Mouse (Mus musculus): ENCODE measurements around the gene Nagk. TPM values are rescaled to one million over a fixed set of nuclear protein-coding genes. Genes with fewer than 3 reads are reported as not detected.

Nagk gene
- polyA plus RNA-seq, 1 experiment = 18.7 TPM

DNA sequence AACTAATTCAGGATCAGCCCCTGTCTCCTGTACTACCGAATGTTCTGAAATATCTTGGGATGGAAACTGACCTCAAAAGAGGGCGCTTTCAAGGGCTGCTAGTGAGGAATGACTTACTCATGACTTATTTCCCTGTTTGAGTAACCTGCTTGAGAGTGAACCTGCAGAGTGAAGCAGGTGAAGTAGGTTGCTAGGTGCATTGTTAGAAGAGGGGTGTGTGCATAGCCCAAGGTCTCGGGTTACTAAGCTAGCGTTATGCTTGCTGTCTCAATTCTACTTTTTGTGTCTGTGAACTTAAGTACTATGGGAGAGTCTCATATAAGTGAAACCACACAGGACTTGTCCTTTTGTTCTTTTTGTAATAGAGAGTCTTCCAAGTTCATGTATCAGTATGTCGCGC lies 45.3 kb downstream of the Nagk start:
- Histone ChIP-seq H3K4me3 (ENCODE audit: control insufficient read depth, insufficient read depth, low read length) (no peak overlapping the region), H3K4me1 (replicated peaks; ENCODE audit: control insufficient read depth, insufficient read depth, low read length) (no peaks in the 10 kb centered on the region), H3K36me3 (ENCODE audit: control insufficient read depth, insufficient read depth, low read length) (no peaks in the 10 kb centered on the region), H3K27ac (ENCODE audit: control insufficient read depth, insufficient read depth, low read length) (no peak overlapping the region), H3K27me3 (ENCODE audit: control insufficient read depth, insufficient read depth, low read length) (no peaks in the 10 kb centered on the region)
- 96% methylated on average over 6 of the region's 6 CpGs for WGBS
- DNase-seq = no peak
- no peak for TF ChIP-seq CTCF (IDR thresholded peaks at IDR 0.05; ENCODE audit: borderline replicate concordance, control insufficient read depth, extremely low read depth, insufficient read depth, low read length, poor library complexity)
- no peak for TF ChIP-seq POLR2A (IDR thresholded peaks at IDR 0.05; ENCODE audit: control insufficient read depth, extremely low read depth, insufficient read depth, low read length, poor library complexity)

DNA sequence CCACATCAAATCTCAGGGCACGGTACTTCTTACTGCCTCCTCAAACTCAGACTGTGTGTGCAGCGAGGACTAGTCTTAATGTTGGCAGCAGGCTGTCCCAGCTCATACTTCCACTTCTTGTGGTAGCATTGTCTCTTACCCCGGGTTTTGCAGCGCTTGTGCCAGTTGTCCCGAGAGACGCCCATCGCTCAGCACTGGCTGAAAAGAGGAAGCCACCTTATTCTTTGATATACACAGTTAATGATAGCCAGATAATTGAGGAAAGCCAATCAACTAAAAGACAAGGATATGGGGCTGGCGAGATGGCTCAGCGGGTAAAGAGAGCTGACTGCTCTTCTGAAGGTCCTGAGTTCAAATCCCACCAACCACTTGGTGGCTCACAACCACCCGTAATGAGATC lies 50.1 kb downstream of the Nagk start:
- 45% methylated on average over 10 of the region's 10 CpGs for WGBS
- H3K4me1 ChIP-seq (replicated peaks; ENCODE audit: control insufficient read depth, insufficient read depth, low read length) = no peaks in the 10 kb centered on the region
- no peak overlapping the region for H3K27ac ChIP-seq (ENCODE audit: control insufficient read depth, insufficient read depth, low read length)
- no peaks in the 10 kb centered on the region for H3K27me3 ChIP-seq (ENCODE audit: control insufficient read depth, insufficient read depth, low read length)
- no peak overlapping the region for H3K4me3 ChIP-seq (ENCODE audit: control insufficient read depth, insufficient read depth, low read length)
- TF ChIP-seq POLR2A (IDR thresholded peaks at IDR 0.05; ENCODE audit: control insufficient read depth, extremely low read depth, insufficient read depth, low read length, poor library complexity) (no peak), CTCF (IDR thresholded peaks at IDR 0.05; ENCODE audit: borderline replicate concordance, control insufficient read depth, extremely low read depth, insufficient read depth, low read length, poor library complexity) (no peak)
- H3K36me3 ChIP-seq (ENCODE audit: control insufficient read depth, insufficient read depth, low read length) = no peaks in the 10 kb centered on the region
- DNase-seq = no peak

DNA sequence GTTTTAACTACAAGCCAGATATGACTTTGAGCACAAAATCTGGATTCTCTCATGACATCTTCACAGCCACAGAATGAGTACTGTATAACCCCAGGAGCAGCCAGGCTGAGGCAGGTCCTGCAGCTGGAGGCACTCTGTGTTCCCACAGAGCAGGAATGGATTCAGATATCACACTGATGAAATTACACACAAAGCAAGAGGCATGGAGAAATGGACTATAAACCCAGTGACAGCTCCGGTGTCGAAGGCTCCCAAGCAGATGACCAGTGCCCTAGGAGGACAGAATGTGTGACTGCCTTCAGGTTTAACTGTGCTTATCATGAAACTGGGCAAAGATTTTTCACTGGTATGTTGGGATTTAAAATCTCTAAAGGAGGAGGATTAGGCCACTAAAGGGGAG lies 51.4 kb downstream of the Nagk start:
- Histone ChIP-seq H3K27ac (ENCODE audit: control insufficient read depth, insufficient read depth, low read length) (no peak overlapping the region), H3K27me3 (ENCODE audit: control insufficient read depth, insufficient read depth, low read length) (no peaks in the 10 kb centered on the region), H3K4me1 (replicated peaks; ENCODE audit: control insufficient read depth, insufficient read depth, low read length) (no peaks in the 10 kb centered on the region), H3K36me3 (ENCODE audit: control insufficient read depth, insufficient read depth, low read length) (no peaks in the 10 kb centered on the region), H3K4me3 (ENCODE audit: control insufficient read depth, insufficient read depth, low read length) (no peak overlapping the region)
- no peak for DNase-seq
- no peak for TF ChIP-seq CTCF (IDR thresholded peaks at IDR 0.05; ENCODE audit: borderline replicate concordance, control insufficient read depth, extremely low read depth, insufficient read depth, low read length, poor library complexity)
- no peak for TF ChIP-seq POLR2A (IDR thresholded peaks at IDR 0.05; ENCODE audit: control insufficient read depth, extremely low read depth, insufficient read depth, low read length, poor library complexity)
- 92% methylated on average over 2 of the region's 2 CpGs for WGBS

DNA sequence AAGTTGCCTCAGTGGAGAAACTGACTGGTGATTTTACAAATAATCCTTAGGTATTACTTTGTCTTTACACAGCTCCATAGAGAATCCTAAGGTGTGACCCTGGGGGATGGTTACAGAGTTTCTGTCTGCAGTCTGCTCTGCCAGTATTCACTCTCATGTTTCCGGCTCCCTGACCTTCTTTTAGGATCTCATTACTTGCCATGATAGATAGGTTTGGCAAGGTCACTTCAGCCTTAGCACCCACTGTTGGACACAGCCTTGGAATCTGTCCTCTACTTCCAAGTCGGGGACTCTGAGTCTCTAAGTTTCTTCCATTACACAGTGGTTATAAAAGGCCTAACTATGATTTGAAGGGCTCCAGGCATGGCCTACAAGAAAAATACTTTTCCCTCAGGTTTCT lies 54.7 kb downstream of the Nagk start:
- no peak for DNase-seq
- H3K4me1 ChIP-seq (replicated peaks; ENCODE audit: control insufficient read depth, insufficient read depth, low read length) = no peaks in the 10 kb centered on the region
- H3K27ac ChIP-seq (ENCODE audit: control insufficient read depth, insufficient read depth, low read length) = no peak overlapping the region
- 92% methylated on average over 2 of the region's 2 CpGs for WGBS
- no peaks in the 10 kb centered on the region for H3K36me3 ChIP-seq (ENCODE audit: control insufficient read depth, insufficient read depth, low read length)
- TF ChIP-seq CTCF (IDR thresholded peaks at IDR 0.05; ENCODE audit: borderline replicate concordance, control insufficient read depth, extremely low read depth, insufficient read depth, low read length, poor library complexity) (no peak), POLR2A (IDR thresholded peaks at IDR 0.05; ENCODE audit: control insufficient read depth, extremely low read depth, insufficient read depth, low read length, poor library complexity) (no peak)
- no peaks in the 10 kb centered on the region for H3K27me3 ChIP-seq (ENCODE audit: control insufficient read depth, insufficient read depth, low read length)
- no peak overlapping the region for H3K4me3 ChIP-seq (ENCODE audit: control insufficient read depth, insufficient read depth, low read length)

Other genes starting within 250 kb of the Nagk start
- 16.4 and 19.2 TPM in 2 replicates for gene Stambp, start 222.3 kb upstream of the Nagk start, polyA plus RNA-seq (2012; rRNA removed)
- 0.47 and 0.51 TPM in 2 replicates for gene Clec4f, start 138.8 kb upstream of the Nagk start, polyA plus RNA-seq (2012; rRNA removed)
- gene Cd207, start 117.1 kb upstream of the Nagk start, polyA plus RNA-seq (2012; rRNA removed) = 3.8 and 6.0 TPM in 2 replicates
- 0.08 and 0.23 TPM in 2 replicates for gene Vax2, start 83.7 kb upstream of the Nagk start, polyA plus RNA-seq (2012; rRNA removed)
- gene Atp6v1b1, start 52.0 kb upstream of the Nagk start, polyA plus RNA-seq (2012; rRNA removed) = 0.35 and 0.36 TPM in 2 replicates
- 0.05 TPM in 1 of 2 replicates, not detected in the other for gene Ankrd53, start 32.3 kb upstream of the Nagk start, polyA plus RNA-seq (2012; rRNA removed)
- gene Tex261, start 19.2 kb upstream of the Nagk start, polyA plus RNA-seq (2012; rRNA removed) = 183 and 190 TPM in 2 replicates
- gene Paip2b, start 36.8 kb downstream of the Nagk start, polyA plus RNA-seq (2012; rRNA removed) = 15.2 and 16.8 TPM in 2 replicates
- gene Zfp638, start 72.1 kb downstream of the Nagk start, polyA plus RNA-seq (2012; rRNA removed) = 21.3 and 24.2 TPM in 2 replicates
- 4.8 and 6.2 TPM in 2 replicates for gene Dysf, start 213.6 kb downstream of the Nagk start, polyA plus RNA-seq (2012; rRNA removed)

Data from thymus, adult 2 months (tissue).